ENCODE assay signal across 12 mouse cellular contexts in the genomic region with DNA sequence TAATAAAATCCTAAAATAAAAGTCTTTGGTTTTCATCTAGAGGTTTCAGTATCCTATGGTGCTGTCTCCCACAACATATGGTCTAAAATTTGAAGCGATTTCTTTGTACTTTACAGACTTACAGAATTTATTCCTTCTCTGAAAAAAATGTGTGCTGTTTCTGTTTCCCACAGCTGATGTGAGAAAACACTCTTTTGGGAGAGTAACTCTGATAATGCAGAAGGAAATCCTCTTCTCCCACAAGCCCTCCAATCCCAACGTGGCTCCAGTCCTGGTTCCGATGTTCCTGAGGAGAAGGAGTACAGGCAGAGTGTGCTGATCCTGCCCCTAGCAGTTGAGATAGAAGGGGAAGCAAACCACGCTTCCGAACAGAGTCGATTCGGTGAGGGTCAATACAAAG.
"Had no signal": no experiment of that assay in that cellular context is flagged by ENCODE, and none has a peak within 500 bp of the region (broad histone marks: within the 10 kb centered on the region; RNA-seq: fewer than 3 reads in every experiment).

No protein-coding gene starts in this region.

- DNase-seq: lung, adult 18-20 months; lung, embryonic 14.5 days; lung, postnatal 10 days; lung, postnatal 4 days; midbrain, embryonic 14.5 days; retina, postnatal 1 day; right cerebral cortex, postnatal 14 days; right cerebral cortex, postnatal 4 days; spleen, adult 18-20 months; thymus, adult 2 months; thymus, postnatal 25 days; thymus, postnatal 4 days had no signal
